Mouse (Mus musculus): Measurements from ENCODE around the gene Dhx32.

DNA sequence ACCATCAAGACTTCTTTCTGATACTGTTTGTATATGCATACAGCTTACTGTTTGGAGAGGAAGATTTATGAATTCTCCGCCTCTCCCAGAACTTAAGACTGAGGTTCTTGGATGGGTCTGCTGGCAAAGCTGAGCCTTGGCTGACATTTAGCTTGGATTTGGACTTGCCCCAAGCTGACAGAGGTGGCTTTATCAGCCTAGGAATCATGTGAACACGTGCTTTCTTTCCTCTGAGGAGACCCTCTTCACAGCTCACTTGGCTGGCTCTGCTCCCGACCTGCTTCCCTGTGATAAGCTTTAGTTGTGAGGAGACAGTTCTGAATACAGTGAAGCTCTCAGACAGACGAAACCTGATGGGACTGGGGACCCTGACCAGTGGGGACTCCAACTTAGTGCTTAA, 38.9 kb downstream of the Dhx32 start:
- no peak for TF ChIP-seq POLR2A (IDR thresholded peaks at IDR 0.05; ENCODE audit: control insufficient read depth, extremely low read depth, insufficient read depth, low read length, poor library complexity)
- no peak for TF ChIP-seq CTCF (IDR thresholded peaks at IDR 0.05; ENCODE audit: borderline replicate concordance, control insufficient read depth, extremely low read depth, insufficient read depth, low read length, poor library complexity)

Measured in thymus, adult 2 months (tissue).